Mouse (Mus musculus): ENCODE data around the gene Nsd1.

GRCm38 (mm10) chr13:55362453-55363060 lies 153.0 kb downstream of the Nsd1 start, which contains the start of gene Lman2:
- TF ChIP-seq CTCF (conservative IDR thresholded peaks at IDR 0.05; ENCODE audit: insufficient read depth, insufficient read length, low read depth, low read length): no peak
- peak; percentile 10 for TF ChIP-seq POLR2A (IDR thresholded peaks at IDR 0.05; ENCODE audit: low read depth, low read length)
